Mouse (Mus musculus) liver, embryonic 14.5 days (tissue): ENCODE measurements at regions not wholly inside any gene's neighbourhood (a gene's known extent, or its start where the extent isn't known, plus 50 kb on each side); places are given as distances from the start of the nearest gene placed in this dataset.

Experiments
- ATAC-seq: fragments of 200-750 bp; cut with Nextera tagmentation; 2 replicates; pipeline ENCODE4 v1.8.0; 2017; ENCODE audit warnings: moderate number of reproducible peaks, mild to moderate bottlenecking, moderate library complexity; ENCODE audit not compliant: insufficient read depth
- DNase-seq, 3 experiments: peaks; one replicate each; pipeline ENCODE4 v3.0.0-alpha.2; 2012 to 2013; ENCODE audit warnings: low read depth in 3 of 3, low spot score in 3 of 3
- H3K27ac ChIP-seq: fragments of 300-500 bp; sonication (generic); 2 replicates; pipeline ENCODE4 v1.5.1; 2014; ENCODE audit warnings: moderate library complexity, mild to moderate bottlenecking, control low read depth, inconsistent platforms
- H3K27me3 ChIP-seq: fragments of 300-500 bp; sonication (generic); 2 replicates; pipeline ENCODE4 v1.6.1; 2014; ENCODE audit warnings: mild to moderate bottlenecking, low read length, moderate library complexity; ENCODE audit not compliant: control insufficient read depth, insufficient read depth
- H3K36me3 ChIP-seq: fragments of 300-500 bp; sonication (generic); replicated peaks from 2 replicates; pipeline ENCODE4 v1.6.1; 2014; ENCODE audit warnings: low read depth; ENCODE audit not compliant: control insufficient read depth, insufficient read depth
- H3K4me1 ChIP-seq, 2 experiments: fragments of 200-500 bp in 1 of 2; fragments of 300-500 bp in 1 of 2; sonication (generic) in 1 of 2; replicated peaks; 2 replicates each; pipeline ENCODE4 v1.6.1; 2012 to 2014; ENCODE audit warnings: antibody characterized with exemption in 1 of 2, inconsistent platforms in 1 of 2, low read length in 1 of 2; ENCODE audit not compliant: control insufficient read depth in 2 of 2, insufficient read depth in 2 of 2
- H3K4me2 ChIP-seq: fragments of 300-500 bp; sonication (generic); 2 replicates; pipeline ENCODE4 v1.6.1; 2014; ENCODE audit warnings: low read depth, mild to moderate bottlenecking, control low read depth, moderate library complexity
- H3K4me3 ChIP-seq, 2 experiments: fragments of 200-500 bp in 1 of 2; fragments of 300-500 bp in 1 of 2; sonication (generic) in 1 of 2; 2 replicates each; pipeline ENCODE4 v1.5.1; 2012 to 2014; ENCODE audit warnings: low read depth in 2 of 2, low read length in 2 of 2, mild to moderate bottlenecking in 2 of 2, control low read depth in 1 of 2, inconsistent platforms in 1 of 2, moderate library complexity in 1 of 2; ENCODE audit not compliant: insufficient read depth in 1 of 2
- H3K9ac ChIP-seq: fragments of 300-500 bp; sonication (generic); replicated peaks from 2 replicates; pipeline ENCODE4 v1.6.1; 2014; ENCODE audit warnings: mild to moderate bottlenecking, control low read depth, moderate library complexity
- H3K9me3 ChIP-seq: fragments of 300-500 bp; sonication (generic); 2 replicates; pipeline ENCODE4 v1.6.1; 2016; ENCODE audit warnings: low read length, mixed read lengths; ENCODE audit not compliant: control insufficient read depth
- CTCF ChIP-seq: IDR thresholded peaks from 2 replicates; pipeline ENCODE4 v1.5.1; 2016; ENCODE audit warnings: antibody characterized with exemption, low read depth, control low read depth
- EP300 ChIP-seq: IDR thresholded peaks from 2 replicates; pipeline ENCODE4 v1.6.1; 2016; ENCODE audit warnings: antibody characterized with exemption, low read depth
- whole genome bisulfite sequencing: fragments of 180-500 bp; shearing (Covaris S2); extraction: QIAGEN DNeasy Blood & Tissue Kit; methylation state at CpG from one replicate; pipeline ENCODE4 v1.1.7; 2014; ENCODE audit not compliant: insufficient replicate concordance; 5-methylcytosine and 5-hydroxymethylcytosine counted together

DNA sequence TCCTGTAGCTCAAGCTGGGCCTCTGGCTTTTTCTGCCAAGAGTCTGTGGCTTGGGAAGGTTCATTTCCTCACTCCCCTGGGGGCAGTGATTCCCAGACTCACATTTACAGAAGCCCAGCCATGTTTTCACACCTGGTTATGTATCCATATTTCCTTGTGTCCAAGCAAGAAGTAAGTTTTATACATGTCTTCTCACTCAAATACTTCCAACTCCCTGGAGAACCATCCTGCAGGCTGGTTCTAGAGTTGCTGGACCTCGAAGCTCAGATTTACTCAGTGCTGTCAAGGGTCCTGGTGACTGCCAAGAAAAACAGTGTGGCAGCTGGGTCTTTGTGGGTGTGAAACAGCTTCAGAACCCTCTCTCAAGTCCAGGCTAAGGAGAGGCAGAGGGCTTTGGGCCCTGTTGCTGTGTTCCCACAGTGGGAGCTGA is 537.6 kb upstream of the Nrp1 start:
- no peaks in the 10 kb centered on the region for H3K36me3 ChIP-seq
- no peaks in the 10 kb centered on the region for H3K4me1 ChIP-seq
- no peak overlapping the region for H3K4me3 ChIP-seq
- DNase-seq (no peak), ATAC-seq (no peak)
- no peak overlapping the region for H3K27ac ChIP-seq
- no peak for TF ChIP-seq EP300
- no peak for TF ChIP-seq CTCF
- H3K4me2 ChIP-seq: no peak overlapping the region
- no peaks in the 10 kb centered on the region for H3K9me3 ChIP-seq
- H3K9ac ChIP-seq: no peak overlapping the region
- no peaks in the 10 kb centered on the region for H3K27me3 ChIP-seq
- WGBS: 52% methylated on average over 1 of the region's 1 CpGs

DNA sequence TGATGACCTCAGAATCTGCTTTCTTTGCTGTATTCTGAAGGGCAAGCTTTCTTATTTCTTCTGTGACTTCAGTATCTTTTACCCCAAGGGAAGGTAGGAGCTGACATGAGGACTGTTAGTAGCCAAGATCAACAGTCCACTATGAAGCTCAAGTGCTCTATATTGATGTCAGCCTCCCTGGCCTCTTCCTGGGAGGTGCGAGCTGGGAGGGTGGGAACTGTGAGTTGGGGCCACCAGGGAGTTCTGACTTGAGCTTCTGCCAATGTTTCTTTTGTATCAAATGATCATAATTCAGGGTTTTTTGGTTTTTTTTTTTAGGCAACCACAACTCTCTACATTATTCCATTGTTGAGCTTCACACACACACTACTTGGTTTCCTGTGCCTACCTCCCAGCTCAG is 536.8 kb upstream of the Nrp1 start:
- no peak for ATAC-seq
- TF ChIP-seq CTCF (no peak), EP300 (no peak)
- WGBS: 77% methylated on average over 1 of the region's 1 CpGs

DNA sequence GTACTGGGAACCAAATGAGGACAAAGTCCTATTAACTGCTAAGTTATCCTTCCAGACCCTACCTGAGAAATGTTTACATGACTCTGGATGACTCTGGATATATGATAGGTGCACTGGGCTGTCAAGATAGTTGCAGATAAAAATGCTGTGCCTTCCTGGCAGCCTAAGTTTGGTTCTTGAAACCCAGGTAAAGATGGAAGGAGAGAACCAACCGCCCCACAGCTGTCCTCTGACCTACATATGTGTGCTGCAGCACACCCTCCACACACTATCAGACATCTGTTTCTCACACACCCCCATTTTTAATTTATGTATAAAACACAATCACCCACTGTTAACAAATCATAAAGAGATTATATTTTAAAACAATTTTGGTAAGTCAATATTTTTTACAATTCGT is 533.4 kb upstream of the Nrp1 start:
- WGBS: 45% methylated on average over 2 of the region's 2 CpGs
- no peaks in the 10 kb centered on the region for H3K4me1 ChIP-seq
- H3K4me2 ChIP-seq: no peak overlapping the region
- H3K4me3 ChIP-seq: no peak overlapping the region
- no peak for TF ChIP-seq CTCF
- TF ChIP-seq EP300: no peak
- H3K9ac ChIP-seq: no peak overlapping the region
- H3K27me3 ChIP-seq: no peaks in the 10 kb centered on the region
- DNase-seq (no peak), ATAC-seq (no peak)
- H3K27ac ChIP-seq: no peak overlapping the region
- no peaks in the 10 kb centered on the region for H3K9me3 ChIP-seq
- H3K36me3 ChIP-seq: no peaks in the 10 kb centered on the region

More for the DNA sequence above, 536.8 kb upstream of the Nrp1 start:
- Histone ChIP-seq H3K36me3 (no peaks in the 10 kb centered on the region), H3K4me2 (no peak overlapping the region), H3K9ac (no peak overlapping the region), H3K4me3 (no peak overlapping the region), H3K27ac (no peak overlapping the region), H3K27me3 (no peaks in the 10 kb centered on the region), H3K9me3 (no peaks in the 10 kb centered on the region), H3K4me1 (no peaks in the 10 kb centered on the region)
- no peak for DNase-seq

DNA sequence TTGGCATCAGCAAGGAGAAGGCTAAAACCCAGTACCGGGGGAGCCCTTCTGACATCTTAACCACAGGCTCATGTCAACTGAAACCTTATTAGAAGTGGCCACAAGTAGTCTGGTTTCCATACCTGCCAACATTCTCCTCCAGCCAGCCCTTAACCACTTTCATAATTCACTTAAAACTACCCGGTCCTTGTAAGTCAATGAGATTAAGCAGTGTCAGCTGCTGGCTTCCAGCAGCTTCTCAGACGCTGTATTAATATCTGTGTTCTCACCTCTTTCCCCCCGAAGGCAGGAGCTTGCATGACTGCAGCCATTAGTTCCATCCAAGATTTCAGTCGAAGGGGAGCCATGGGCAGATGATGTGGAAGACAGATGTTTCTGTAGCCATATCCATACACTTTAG is 530.6 kb upstream of the Nrp1 start:
- Histone ChIP-seq H3K4me3 (no peak overlapping the region), H3K9ac (no peak overlapping the region), H3K4me2 (no peak overlapping the region), H3K27me3 (no peaks in the 10 kb centered on the region), H3K36me3 (no peaks in the 10 kb centered on the region), H3K27ac (no peak overlapping the region), H3K9me3 (no peaks in the 10 kb centered on the region), H3K4me1 (no peaks in the 10 kb centered on the region)
- 58% methylated on average over 5 of the region's 5 CpGs for WGBS
- no peak for TF ChIP-seq EP300
- DNase-seq (no peak), ATAC-seq (no peak)

DNA sequence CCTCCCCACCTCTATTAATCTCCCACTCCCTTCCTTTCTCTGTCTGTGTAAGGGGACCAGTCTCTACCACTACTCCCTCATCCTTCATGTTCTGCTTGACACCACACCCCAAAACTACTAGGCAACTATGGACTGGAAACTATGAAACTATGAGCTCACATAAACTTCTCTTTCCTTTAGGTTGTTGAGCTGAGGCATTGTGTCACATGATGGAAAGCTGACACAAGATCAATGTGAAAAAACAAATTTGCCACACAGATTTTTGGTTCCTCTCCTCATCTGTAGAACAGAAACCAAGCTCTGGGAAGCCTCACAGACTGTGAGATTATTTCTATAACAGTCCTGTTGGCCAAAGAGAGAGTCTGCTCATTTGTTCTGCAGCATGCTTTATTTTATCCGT is 528.7 kb upstream of the Nrp1 start:
- ATAC-seq (no peak), DNase-seq (no peak)
- Histone ChIP-seq H3K27ac (no peak overlapping the region), H3K4me3 (no peak overlapping the region), H3K27me3 (no peaks in the 10 kb centered on the region), H3K9me3 (no peaks in the 10 kb centered on the region), H3K4me2 (no peak overlapping the region), H3K4me1 (no peaks in the 10 kb centered on the region), H3K36me3 (no peaks in the 10 kb centered on the region), H3K9ac (no peak overlapping the region)
- no peak for TF ChIP-seq CTCF
- no peak for TF ChIP-seq EP300
- 28% methylated on average over 1 of the region's 1 CpGs for WGBS
